Mouse (Mus musculus) left cerebral cortex, adult 2 months (tissue): ENCODE data around the gene Rs1. TPM values are rescaled to one million over a fixed set of nuclear protein-coding genes. Genes with fewer than 3 reads are reported as not detected.

Experiments used
- DNase-seq, 2 experiments: peaks; one replicate each; pipeline ENCODE4 v3.0.0; 2021 to 2022; ENCODE audit warnings: low spot score in 2 of 2, mixed read lengths in 1 of 2; ENCODE audit errors: extremely low spot score in 1 of 2
- H3K27ac ChIP-seq: fragments of 200-600 bp; 2 replicates; pipeline ENCODE4 v1.8.1; 2022
- H3K4me3 ChIP-seq: fragments of 200-600 bp; 2 replicates; pipeline ENCODE4 v1.8.1; 2022
- CTCF ChIP-seq: fragments of 200-600 bp; IDR thresholded peaks from 2 replicates; pipeline ENCODE4 v1.8.1; 2022; ENCODE audit warnings: antibody characterized with exemption, mild to moderate bottlenecking, moderate library complexity
- intact Hi-C: fragments of 180-260 bp; cut with DNase I; formaldehyde crosslinking; loops from one replicate; pipeline ENCODE4 v1.15.1; 2025
- total RNA-seq, 2 experiments: library from RNA; stranded (reverse); gene quantifications; 2 replicates each; pipeline ENCODE4 v1.2.3; 2021

Rs1 gene
- total RNA-seq, 2 experiments from 2014 or later: 0.34 TPM; not detected in 1

GRCm38 (mm10) chrX:160808226-160808625 lies 40.4 kb downstream of the Rs1 start:
- no peak for TF ChIP-seq CTCF
- Histone ChIP-seq H3K27ac (no peak overlapping the region), H3K4me3 (no peak overlapping the region)
- no peak for DNase-seq
- intact Hi-C loops: no loop called here

Other genes starting within 250 kb of the Rs1 start
- 1 to 10 TPM; 2.0 to 2.6 TPM for gene Ppef1, start 32.2 kb upstream of the Rs1 start, total RNA-seq
- 1 to 10 TPM; 1.6 TPM for gene Gja6, start 139.0 kb downstream of the Rs1 start, total RNA-seq
- 100 to 1,000 TPM; 148 to 159 TPM for gene Cdkl5, start 226.7 kb downstream of the Rs1 start, total RNA-seq